Mouse (Mus musculus) adrenal gland, adult 18-20 months (tissue): ENCODE results near the gene Stub1. TPM values are rescaled to one million over a fixed set of nuclear protein-coding genes. Genes with fewer than 3 reads are reported as not detected.
"Not testable (repeated sequence)": the region's sequence is repeated elsewhere in the genome, so short reads cannot be mapped to it uniquely, and the experiment has no call there.

Experiments
- DNase-seq, 2 experiments: peaks; one replicate each; pipeline ENCODE4 v3.0.0; 2021 to 2022; ENCODE audit warnings: low spot score in 2 of 2
- total RNA-seq, 2 experiments: library from RNA; stranded (reverse); gene quantifications; 1 replicate in 1 of 2; 2 replicates in 1 of 2; pipeline ENCODE4 v1.2.3; 2021

The Stub1 gene
- total RNA-seq, 2 experiments from 2014 or later = 142 to 175 TPM

DNA sequence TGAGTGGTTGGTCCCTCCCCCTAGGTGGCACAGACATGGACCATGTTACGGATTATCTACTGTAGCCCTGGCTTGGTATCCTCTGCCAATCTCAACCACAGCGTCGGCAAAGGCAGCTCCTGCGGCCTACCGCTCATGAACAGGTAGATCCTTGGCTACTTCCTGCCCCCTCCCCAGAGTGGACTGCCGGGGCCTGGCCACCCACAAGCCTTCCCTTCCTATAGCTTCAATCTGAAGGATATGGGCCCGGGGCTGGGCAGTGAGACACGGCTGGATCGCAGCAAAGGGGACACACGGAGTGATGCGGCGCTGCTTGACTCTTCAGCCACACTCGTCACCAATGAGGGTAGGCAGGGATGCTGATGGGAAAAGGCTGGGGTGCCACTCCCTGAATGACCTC, 6.2 kb downstream of the Stub1 start:
- DNase-seq = no peak

DNA sequence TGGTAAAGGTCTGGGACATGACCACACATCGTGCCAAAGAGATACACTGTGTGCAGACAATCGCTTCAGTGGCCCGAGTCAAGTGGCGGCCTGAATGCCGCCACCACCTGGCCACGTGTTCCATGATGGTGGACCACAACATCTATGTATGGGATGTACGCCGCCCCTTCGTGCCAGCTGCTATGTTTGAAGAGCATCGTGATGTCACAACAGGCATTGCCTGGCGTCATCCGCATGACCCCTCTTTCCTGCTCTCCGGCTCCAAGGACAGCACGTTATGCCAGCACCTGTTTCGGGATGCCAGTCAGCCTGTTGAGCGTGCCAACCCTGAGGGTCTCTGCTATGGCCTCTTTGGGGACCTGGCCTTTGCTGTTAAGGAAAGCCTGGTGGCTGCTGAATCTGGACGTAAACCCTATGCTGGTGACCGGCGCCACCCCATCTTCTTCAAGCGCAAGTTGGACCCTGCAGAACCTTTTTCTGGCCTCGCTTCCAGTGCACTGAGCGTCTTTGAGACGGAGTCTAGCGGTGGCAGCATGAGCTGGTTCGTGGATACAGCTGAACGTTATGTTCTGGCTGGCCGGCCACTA, 7.1 kb downstream of the Stub1 start:
- DNase-seq = no peak

DNA sequence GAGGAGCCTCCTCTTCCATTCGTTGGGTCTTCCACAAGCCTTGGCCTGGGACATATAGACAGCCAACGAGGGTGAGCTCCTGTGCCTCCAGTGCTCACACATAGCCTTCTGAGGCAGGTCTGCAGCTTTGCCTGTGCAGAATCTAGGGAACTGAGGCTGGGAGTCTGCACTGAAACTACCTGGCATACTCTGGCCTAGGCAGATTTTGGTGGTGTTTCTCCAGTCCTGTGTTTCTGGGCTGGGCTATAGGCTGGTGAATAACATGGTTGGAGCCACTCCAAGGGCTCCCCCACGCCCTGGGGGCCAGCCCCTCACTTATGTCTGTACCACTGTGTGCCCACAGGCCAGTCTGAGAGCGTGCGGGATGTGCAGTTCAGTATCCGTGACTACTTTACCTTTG, 7.9 kb downstream of the Stub1 start:
- DNase-seq = no peak

- no peak for DNase-seq
Observed at GRCm38 (mm10) chr17:25824362-25825142, 8.7 kb downstream of the Stub1 start.

GRCm38 (mm10) chr17:25823452-25823851, 9.8 kb downstream of the Stub1 start, which contains the start of gene Wdr24:
Wdr24 (plus strand) TSS chr17:25823627.
- DNase-seq = peak in 1 of 2 experiments; percentile 66

GRCm38 (mm10) chr17:25818851-25819780, 14.1 kb downstream of the Stub1 start:
- DNase-seq = no peak

GRCm38 (mm10) chr17:25817662-25818061, 15.5 kb downstream of the Stub1 start:
- no peak for DNase-seq

DNA sequence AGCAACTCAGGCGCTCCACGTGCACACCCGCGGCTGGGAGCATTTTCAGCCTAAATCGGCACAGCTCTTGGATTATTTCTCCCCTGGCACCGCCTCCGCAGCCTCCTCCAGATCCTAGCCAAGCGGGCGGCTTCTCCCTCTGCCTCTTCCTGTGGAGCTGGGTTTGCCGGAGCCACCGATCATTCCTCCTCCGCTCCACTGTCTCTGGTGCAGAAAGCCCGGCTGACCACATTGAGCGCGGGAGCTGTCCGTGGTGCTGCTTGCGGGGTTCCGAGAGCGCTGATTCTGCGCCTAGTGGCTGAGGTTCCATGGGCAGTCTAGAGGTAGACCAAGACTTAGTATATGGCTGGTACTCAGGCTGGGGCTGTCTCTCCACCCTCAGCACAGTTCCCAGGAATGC, 19.7 kb downstream of the Stub1 start:
- DNase-seq = peak; percentile 85 to 86

DNA sequence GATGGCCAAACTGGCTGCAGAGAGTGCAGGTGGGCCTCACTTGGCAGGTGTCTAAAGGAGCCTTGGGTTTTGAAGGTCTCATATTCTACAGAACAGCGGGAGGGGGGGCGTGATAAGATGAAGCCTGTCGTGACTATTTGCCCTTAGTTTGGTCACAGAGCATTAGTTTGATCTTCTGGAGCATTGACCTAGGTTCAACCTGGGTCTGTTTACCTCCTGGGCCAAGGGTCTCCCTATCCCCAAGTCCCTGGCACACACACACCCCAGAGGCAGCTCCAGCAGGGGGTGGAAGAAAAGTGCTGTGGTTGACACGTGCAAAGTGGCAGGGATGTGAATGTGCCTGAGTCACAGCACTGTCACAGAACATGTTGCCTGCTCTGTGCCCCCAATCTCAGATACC, 22.3 kb downstream of the Stub1 start:
- DNase-seq = no peak

- no peak for DNase-seq
Observed at GRCm38 (mm10) chr17:25809606-25810340, 23.4 kb downstream of the Stub1 start.

DNA sequence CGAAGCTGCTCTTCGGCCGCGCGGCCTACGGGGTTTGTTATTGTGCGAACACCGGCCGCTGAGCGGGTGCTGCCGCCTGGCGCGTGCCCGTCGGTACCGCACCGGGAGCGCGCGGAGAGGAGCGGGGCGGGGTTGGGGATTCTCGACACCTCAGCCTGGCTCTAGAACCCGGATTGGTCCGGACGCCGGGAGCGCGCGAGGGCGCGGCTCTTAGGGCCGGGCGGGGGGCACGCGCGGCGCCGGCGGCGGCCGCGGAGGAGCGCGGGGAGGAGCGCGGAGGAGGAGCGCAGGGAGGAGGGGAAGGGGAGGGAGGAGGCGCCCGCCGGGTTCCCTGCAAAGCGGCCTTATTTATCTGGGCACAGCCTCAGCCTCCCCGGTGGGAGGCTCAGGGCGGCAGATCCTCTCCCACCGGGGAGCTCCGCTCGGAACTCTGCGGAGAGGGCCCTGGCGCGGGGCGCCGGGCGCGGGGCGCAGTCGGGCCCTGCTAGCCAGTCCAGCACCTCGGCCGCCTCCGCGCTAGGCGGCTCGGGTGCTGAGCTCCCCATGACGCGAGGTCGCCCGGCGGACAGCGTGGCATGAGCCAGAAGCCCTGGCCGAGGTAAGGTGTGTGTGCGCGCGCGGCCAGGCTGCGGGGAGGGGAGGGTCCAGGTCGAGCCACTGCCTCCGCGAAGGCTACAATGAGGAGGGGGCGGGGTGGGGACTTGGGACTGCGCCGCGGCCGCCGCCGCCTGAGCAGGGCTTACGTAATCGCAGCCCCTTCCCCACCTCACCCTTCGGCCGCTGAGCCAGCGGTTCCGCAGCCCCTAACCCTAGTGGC, 24.2 kb downstream of the Stub1 start, which contains the start of gene Fbxl16:
Gene Fbxl16 (plus strand): TSS at position 297 of the 817 bp plus-strand sequence.
- DNase-seq = peak; percentile 78 to 83

- no peak for DNase-seq
Observed at GRCm38 (mm10) chr17:25808028-25808427, 25.2 kb downstream of the Stub1 start.

DNA sequence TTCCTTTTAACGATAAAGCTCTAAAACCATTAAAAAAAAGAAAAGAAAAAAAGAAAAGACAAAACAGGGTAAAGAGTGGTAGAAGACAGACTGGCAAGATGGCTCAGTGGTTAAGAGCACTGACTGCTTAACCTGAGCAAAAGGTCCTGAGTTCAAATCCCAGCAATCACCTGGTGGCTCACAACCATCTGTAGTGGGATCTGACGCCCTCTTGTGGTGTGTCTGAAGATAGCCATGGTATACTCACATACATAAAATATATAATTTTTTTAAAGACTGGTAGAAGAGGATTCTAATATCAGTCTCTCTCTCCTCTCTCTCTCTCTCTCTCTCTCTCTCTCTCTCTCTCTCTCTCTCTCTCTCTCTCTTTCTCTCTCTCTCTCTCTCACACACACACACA, 25.8 kb downstream of the Stub1 start:
- DNase-seq = not testable (repeated sequence)

DNA sequence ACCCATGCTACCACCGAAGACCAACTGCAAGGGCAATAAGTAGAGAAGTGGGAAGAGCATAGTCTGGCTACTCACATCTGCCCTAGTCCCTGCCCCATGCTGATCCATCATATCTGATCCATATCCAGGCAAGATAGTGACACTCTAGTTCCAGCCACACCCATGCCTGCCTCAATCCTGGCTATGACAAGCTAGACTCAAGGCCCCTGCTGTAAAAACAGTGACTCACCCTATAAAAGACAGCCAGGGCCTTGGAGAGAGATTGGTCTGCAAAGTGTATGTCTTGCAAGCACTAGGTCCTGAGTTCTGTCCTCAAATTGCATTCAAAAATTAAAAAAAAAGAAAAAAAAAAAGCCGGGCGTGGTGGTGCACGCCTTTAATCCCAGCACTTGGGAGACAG, 26.7 kb downstream of the Stub1 start:
- DNase-seq = no peak

DNA sequence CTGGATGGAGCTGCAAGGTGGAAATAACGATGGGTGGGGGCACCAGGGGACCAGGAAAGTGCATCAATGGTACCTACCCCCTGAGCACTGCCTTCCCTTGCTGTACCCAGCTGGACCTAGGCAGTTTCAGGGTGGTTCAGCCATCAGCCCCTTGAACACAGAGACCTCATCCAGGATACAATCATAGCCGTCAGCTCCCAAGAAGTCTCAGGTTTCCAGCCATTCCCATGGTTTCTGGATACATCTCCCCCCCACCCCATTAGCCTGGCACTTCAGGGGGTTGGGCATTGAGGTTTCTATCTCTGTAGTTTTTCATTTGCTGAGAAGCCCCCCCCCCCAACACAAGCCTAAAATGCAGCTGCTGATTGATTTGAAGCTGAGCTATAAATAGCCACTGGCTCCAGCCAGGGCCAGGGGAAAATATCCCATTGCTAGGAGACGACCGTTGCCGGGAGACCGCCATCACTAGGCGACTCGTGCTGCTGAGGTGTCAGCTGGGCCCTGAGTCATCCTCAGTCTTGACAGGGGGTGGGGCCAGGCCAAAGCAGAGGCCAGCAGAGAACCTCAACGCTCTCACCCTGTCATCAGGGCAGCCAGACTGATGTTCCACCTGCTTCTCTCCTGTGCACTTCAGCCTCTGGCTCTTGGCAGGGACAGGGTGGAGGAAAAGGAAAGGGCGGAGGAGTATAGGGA, 30.2 kb downstream of the Stub1 start:
- DNase-seq = peak in 1 of 2 experiments; percentile 68

GRCm38 (mm10) chr17:25801029-25801428, 32.2 kb downstream of the Stub1 start:
- peak in 1 of 2 experiments; percentile 55 for DNase-seq

GRCm38 (mm10) chr17:25796951-25797369, 36.2 kb downstream of the Stub1 start, which contains the start of gene Metrn:
Metrn (minus strand) TSS chr17:25797136.
- DNase-seq = peak; percentile 86 to 87

DNA sequence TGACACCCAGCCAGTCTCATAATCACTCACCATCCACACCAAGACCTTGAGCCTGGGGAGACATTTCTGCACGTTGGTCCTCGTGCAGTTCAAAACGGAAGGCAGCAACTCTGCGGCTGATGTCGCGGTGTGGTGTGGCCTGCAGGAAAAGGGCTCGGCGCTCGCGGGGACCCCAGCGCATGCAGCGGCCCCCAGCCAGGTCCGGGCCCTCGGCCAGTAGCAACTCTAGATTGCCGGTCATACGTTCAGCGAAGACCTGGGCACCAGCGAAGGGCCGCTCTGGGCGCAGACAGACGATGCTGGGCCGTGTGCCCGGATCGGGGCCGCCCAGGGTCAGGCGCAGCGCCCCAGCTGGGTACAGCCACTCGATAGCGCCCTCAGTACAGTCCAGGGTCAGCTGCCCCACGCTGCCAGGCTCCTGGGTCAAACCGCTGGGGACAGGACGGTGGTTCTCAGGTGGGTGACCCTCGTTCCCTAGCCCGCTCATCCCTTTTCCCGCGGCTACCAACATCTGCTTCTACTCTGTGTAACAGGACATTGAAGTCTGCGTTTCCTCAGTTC, 36.9 kb downstream of the Stub1 start:
- DNase-seq = peak in 1 of 2 experiments; percentile 38

DNA sequence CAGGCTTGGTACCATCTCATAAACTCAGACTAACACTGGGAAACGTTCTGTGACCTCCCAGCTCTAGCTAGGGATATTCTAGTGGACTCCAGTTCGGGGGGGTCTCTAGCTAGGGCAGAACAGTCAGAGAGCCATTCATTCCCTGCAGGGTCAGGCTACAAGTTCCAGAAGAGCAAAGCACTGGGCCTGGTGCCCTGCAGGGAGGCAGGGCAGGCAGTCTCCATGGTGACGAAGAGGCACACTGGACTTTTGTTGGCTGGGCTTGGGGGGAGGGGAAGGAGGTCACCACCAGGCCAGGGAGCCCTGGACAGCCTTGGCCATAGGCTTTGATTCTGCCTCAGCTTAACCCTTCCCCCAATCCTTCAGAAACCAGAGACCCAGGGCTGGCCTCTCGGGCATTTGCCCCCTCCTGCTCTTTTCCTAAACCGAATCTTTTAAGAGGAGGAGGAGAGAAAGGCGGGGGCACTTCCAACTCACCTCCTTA, 37.6 kb downstream of the Stub1 start, which contains the start of gene AC134908.4:
Gene AC134908.4 (minus strand): TSS at position 51 of the 484 bp plus-strand sequence.
- DNase-seq = no peak
